Mouse (Mus musculus): ENCODE measurements around the gene Filip1. TPM values are rescaled to one million over a fixed set of nuclear protein-coding genes. Genes with fewer than 3 reads are reported as not detected.

Gene Filip1
- total and polyA plus RNA-seq, 2 experiments from 2014 or later = 2.5 to 2.6 TPM

DNA sequence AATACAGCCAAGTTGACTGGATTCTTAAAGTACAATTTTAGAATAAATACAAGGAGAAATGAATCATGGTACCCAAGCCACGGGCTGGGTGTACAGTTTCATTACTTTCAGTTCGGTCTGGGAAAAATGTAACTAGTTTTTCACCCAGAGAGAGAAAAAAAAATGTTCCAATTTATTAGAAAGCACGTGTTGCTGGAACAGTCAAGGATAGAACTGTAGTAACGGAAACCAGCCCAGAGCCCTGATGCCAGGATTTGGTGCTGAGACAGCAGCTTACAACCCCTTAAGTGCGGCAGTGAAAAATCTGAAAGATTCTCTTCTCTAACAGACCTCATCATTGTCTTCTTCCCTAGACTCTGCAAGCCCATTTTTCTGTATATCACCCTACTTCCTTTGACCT is 118.0 kb downstream of the Filip1 start:
- 80% methylated on average over 5 of the region's 5 CpGs for WGBS
- no peaks in the 10 kb centered on the region for H3K27me3 ChIP-seq (ENCODE audit: insufficient read depth, low read length)
- H3K27ac ChIP-seq = no peak overlapping the region
- no peaks in the 10 kb centered on the region for H3K9me3 ChIP-seq (ENCODE audit: low read length)
- H3K4me1 ChIP-seq (ENCODE audit: insufficient read depth, low read length) = no peaks in the 10 kb centered on the region
- H3K9ac ChIP-seq (replicated peaks; ENCODE audit: low read length) = no peak overlapping the region
- no peak for ATAC-seq
- TF ChIP-seq CTCF (IDR thresholded peaks at IDR 0.05; ENCODE audit: low read depth) = no peak
- H3K36me3 ChIP-seq (ENCODE audit: insufficient read depth, low read length) = no peaks in the 10 kb centered on the region
- H3K4me2 ChIP-seq (ENCODE audit: low read depth, low read length) = no peak overlapping the region
- no peak overlapping the region for H3K4me3 ChIP-seq (ENCODE audit: low read length)
- no peak for DNase-seq (ENCODE audit: low spot score)

DNA sequence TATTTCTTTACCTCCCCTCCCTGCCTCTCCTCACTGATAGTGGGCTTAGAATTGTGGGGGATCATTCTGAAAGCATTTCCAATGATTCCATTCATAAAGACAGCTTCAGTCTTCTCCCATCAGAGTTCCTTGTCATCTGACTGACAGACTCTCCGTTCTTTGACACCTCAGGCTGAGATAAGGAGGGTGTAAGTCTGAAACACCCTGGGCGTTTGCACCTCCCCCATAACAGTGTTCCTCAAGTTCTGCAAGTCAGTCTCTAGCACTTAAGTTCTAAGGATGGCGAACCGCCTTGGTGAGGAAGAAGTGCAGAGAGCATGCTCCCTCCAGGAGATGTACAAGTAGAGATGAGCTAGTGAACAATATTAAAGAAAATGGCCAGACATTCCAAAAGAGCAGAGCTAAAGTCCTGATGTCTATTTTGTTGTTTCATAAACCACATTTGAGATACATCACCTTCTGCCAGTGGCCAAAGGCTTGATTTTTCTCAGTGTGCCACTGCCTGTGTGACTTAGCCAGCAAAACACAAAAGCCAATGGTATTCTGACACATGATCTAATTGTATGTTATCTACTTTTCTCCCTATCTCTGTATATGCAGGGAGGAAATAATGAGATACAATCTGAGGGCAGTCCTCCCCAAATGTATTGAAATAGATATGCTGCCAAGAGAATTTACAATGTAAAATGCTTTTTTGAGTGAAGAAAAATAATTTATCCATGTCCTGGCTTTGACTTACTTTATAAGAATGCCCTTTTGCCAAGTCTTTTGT is 118.6 kb downstream of the Filip1 start:
- no peaks in the 10 kb centered on the region for H3K9me3 ChIP-seq (ENCODE audit: low read length)
- TF ChIP-seq CTCF (IDR thresholded peaks at IDR 0.05; ENCODE audit: low read depth) = no peak
- ATAC-seq (no peak), DNase-seq (ENCODE audit: low spot score) (no peak)
- no peak overlapping the region for H3K4me3 ChIP-seq (ENCODE audit: low read length)
- H3K9ac ChIP-seq (replicated peaks; ENCODE audit: low read length) = no peak overlapping the region
- WGBS = 75% methylated on average over 4 of the region's 4 CpGs
- no peaks in the 10 kb centered on the region for H3K27me3 ChIP-seq (ENCODE audit: insufficient read depth, low read length)
- H3K27ac ChIP-seq = no peak overlapping the region
- H3K4me1 ChIP-seq (ENCODE audit: insufficient read depth, low read length) = no peaks in the 10 kb centered on the region
- no peak overlapping the region for H3K4me2 ChIP-seq (ENCODE audit: low read depth, low read length)
- H3K36me3 ChIP-seq (ENCODE audit: insufficient read depth, low read length) = no peaks in the 10 kb centered on the region

DNA sequence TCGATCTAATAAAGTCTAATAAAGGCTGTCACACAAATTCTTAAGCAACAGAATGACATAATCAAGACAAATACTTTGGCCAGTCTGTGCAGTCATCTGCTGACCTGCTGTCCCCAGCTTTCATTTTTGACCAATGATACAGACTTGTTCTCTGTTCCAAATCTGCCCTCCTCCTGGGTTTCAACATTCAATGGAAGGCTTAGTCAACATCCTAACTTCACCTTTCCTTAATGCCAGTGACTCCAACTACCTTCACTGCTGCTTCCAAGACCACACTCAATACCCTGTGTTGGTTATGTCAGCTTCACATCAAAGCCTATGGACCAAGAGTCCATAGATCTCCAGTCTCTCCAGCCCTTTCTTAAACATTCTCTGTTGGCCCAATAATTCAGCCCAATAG is 120.5 kb downstream of the Filip1 start:
- Histone ChIP-seq H3K9ac (replicated peaks; ENCODE audit: low read length) (no peak overlapping the region), H3K9me3 (ENCODE audit: low read length) (no peaks in the 10 kb centered on the region), H3K4me2 (ENCODE audit: low read depth, low read length) (no peak overlapping the region), H3K27me3 (ENCODE audit: insufficient read depth, low read length) (no peaks in the 10 kb centered on the region), H3K27ac (no peak overlapping the region), H3K4me3 (ENCODE audit: low read length) (no peak overlapping the region), H3K36me3 (ENCODE audit: insufficient read depth, low read length) (no peaks in the 10 kb centered on the region), H3K4me1 (ENCODE audit: insufficient read depth, low read length) (no peaks in the 10 kb centered on the region)
- no peak for ATAC-seq
- TF ChIP-seq CTCF (IDR thresholded peaks at IDR 0.05; ENCODE audit: low read depth) = no peak
- 82% methylated on average over 1 of the region's 1 CpGs for WGBS
- no peak for DNase-seq (ENCODE audit: low spot score)

DNA sequence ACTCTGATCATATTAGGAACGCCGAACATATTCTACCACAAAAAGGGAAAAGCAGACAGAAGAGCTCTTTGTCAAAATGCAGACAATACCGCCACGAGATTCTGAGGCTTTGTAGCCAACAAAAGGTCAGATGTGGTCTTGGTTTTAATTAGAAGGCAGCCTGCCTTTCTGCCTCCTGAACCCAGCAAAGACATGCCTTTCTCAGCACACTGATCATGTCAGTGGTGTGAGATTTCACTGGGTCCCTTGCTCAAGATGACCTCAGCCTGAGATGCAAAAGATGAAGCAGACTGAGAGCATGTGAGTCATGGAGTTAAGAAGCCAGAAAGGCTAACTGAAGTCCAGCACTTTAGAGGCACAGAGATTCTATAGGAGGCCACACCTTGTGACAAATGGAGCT is 122.2 kb downstream of the Filip1 start:
- H3K4me2 ChIP-seq (ENCODE audit: low read depth, low read length) = no peak overlapping the region
- no peak overlapping the region for H3K4me3 ChIP-seq (ENCODE audit: low read length)
- ATAC-seq (peak; percentile 39; the same call in 1 of the 2 replicates), DNase-seq (ENCODE audit: low spot score) (peak; percentile 30)
- H3K9me3 ChIP-seq (ENCODE audit: low read length) = no peaks in the 10 kb centered on the region
- no peaks in the 10 kb centered on the region for H3K27me3 ChIP-seq (ENCODE audit: insufficient read depth, low read length)
- H3K9ac ChIP-seq (replicated peaks; ENCODE audit: low read length) = no peak overlapping the region
- no peak overlapping the region for H3K27ac ChIP-seq
- TF ChIP-seq CTCF (IDR thresholded peaks at IDR 0.05; ENCODE audit: low read depth) = no peak
- H3K4me1 ChIP-seq (ENCODE audit: insufficient read depth, low read length) = no peaks in the 10 kb centered on the region
- H3K36me3 ChIP-seq (ENCODE audit: insufficient read depth, low read length) = no peaks in the 10 kb centered on the region
- 10% methylated on average over 4 of the region's 4 CpGs for WGBS

DNA sequence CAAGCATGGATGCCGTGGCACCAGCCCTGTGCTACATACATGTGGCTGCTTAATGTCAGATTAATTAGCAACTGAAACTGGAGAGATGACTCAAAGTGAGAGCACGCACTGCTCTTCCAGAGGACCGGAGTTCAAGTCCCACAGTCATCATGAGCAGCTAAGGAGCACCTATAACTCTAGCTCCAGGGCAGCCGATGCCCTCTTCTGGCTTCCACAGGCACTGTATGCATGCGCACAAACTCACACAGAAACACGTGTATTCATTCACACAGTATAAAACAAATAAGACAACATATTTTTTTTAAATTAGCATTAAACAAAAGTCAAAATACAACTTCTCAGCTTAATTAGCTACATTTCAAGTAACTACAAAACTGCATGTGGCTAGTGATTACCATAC is 123.5 kb downstream of the Filip1 start:
- Histone ChIP-seq H3K4me2 (ENCODE audit: low read depth, low read length) (no peak overlapping the region), H3K9ac (replicated peaks; ENCODE audit: low read length) (no peak overlapping the region), H3K4me3 (ENCODE audit: low read length) (no peak overlapping the region), H3K4me1 (ENCODE audit: insufficient read depth, low read length) (no peaks in the 10 kb centered on the region), H3K9me3 (ENCODE audit: low read length) (no peaks in the 10 kb centered on the region), H3K27ac (no peak overlapping the region), H3K36me3 (ENCODE audit: insufficient read depth, low read length) (no peaks in the 10 kb centered on the region), H3K27me3 (ENCODE audit: insufficient read depth, low read length) (no peaks in the 10 kb centered on the region)
- no peak for DNase-seq (ENCODE audit: low spot score)
- ATAC-seq = no peak
- 88% methylated on average over 6 of the region's 6 CpGs for WGBS
- peak; percentile 41 for TF ChIP-seq CTCF (IDR thresholded peaks at IDR 0.05; ENCODE audit: low read depth)

DNA sequence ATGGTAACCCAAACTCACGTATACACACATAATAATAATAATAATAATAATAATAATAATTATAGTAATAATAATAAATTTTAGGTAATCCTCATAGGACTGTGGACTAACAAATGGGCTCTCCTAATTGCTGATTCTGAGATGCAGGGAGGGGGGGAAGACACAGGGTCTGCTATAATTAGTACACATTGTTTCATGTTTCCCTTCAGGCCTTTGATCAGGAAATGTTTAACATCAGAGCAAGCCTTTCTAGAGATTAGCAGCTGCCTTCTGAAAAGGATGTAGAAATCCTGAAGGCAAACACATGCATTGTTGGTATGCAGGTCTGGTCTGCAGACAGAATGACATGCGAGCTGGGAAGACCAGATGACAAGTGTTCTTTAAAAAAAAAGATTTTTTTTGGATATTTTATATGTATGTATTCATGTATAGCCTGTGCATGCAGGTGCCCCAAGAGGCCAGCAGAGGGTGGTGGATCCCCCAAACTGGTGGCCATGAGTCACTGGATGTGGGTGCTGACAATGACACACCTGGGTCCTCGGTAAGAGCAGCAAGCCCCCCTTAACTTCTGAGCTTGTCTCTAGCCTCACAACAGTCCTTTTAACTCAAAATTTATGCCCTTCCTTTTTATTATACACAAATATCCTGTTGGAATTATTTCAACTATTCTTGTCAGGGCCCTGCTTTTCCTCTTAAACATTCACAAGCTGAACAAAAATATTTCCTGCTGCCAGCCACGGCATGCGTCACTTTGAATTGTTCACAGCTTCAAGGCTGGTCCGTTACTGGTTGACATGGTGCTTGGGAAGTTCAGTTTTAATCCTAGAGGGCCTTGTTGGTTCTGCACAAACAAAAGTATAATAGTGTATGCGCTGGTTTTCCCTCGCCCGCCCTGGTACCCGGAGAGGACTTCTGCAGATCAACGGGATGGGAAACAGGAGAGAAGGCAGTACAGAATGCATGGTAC is 127.1 kb downstream of the Filip1 start:
- TF ChIP-seq CTCF (IDR thresholded peaks at IDR 0.05; ENCODE audit: low read depth) = peak; percentile 42
- Histone ChIP-seq H3K9me3 (ENCODE audit: low read length) (no peaks in the 10 kb centered on the region), H3K4me2 (ENCODE audit: low read depth, low read length) (no peak overlapping the region), H3K4me1 (ENCODE audit: insufficient read depth, low read length) (no peaks in the 10 kb centered on the region), H3K36me3 (ENCODE audit: insufficient read depth, low read length) (no peaks in the 10 kb centered on the region), H3K27ac (no peak overlapping the region), H3K4me3 (ENCODE audit: low read length) (no peak overlapping the region), H3K27me3 (ENCODE audit: insufficient read depth, low read length) (no peaks in the 10 kb centered on the region), H3K9ac (replicated peaks; ENCODE audit: low read length) (no peak overlapping the region)
- 0 out of 2 replicates have a peak, but pooled peaks have one; percentile 59 for ATAC-seq
- 68% methylated on average over 11 of the region's 11 CpGs for WGBS
- DNase-seq (ENCODE audit: low spot score) = no peak
